Mouse (Mus musculus) forebrain, embryonic 13.5 days (tissue): ENCODE results near the gene Kcnk3. TPM values are rescaled to one million over a fixed set of nuclear protein-coding genes. Genes with fewer than 3 reads are reported as not detected.
A peak's percentile ranks its signal among the peaks of the same experiment; 100 is the strongest.

Source experiments
- ATAC-seq: fragments of 200-750 bp; cut with Nextera tagmentation; 2 replicates; pipeline ENCODE4 v1.8.0; 2017
- H3K27ac ChIP-seq: fragments of 300-500 bp; sonication (generic); 2 replicates; pipeline ENCODE4 v1.5.1; 2015; ENCODE audit warnings: inconsistent platforms, mild to moderate bottlenecking, moderate library complexity
- H3K27me3 ChIP-seq: fragments of 300-500 bp; sonication (generic); 2 replicates; pipeline ENCODE4 v1.6.1; 2015; ENCODE audit warnings: mild to moderate bottlenecking, inconsistent platforms
- H3K36me3 ChIP-seq: fragments of 300-500 bp; sonication (generic); 2 replicates; pipeline ENCODE4 v1.6.1; 2015; ENCODE audit warnings: mild to moderate bottlenecking, inconsistent platforms; ENCODE audit not compliant: poor library complexity, severe bottlenecking
- H3K4me1 ChIP-seq: fragments of 300-500 bp; sonication (generic); 2 replicates; pipeline ENCODE4 v1.6.1; 2015; ENCODE audit warnings: inconsistent platforms
- H3K4me2 ChIP-seq: fragments of 300-500 bp; sonication (generic); 2 replicates; pipeline ENCODE4 v1.6.1; 2015; ENCODE audit warnings: inconsistent platforms, mild to moderate bottlenecking, moderate library complexity
- H3K4me3 ChIP-seq: fragments of 300-500 bp; sonication (generic); 2 replicates; pipeline ENCODE4 v1.5.1; 2015; ENCODE audit warnings: mild to moderate bottlenecking, inconsistent platforms
- H3K9ac ChIP-seq: fragments of 300-500 bp; sonication (generic); 2 replicates; pipeline ENCODE4 v1.6.1; 2015; ENCODE audit warnings: mild to moderate bottlenecking, inconsistent platforms
- H3K9me3 ChIP-seq: fragments of 300-500 bp; sonication (generic); replicated peaks from 2 replicates; pipeline ENCODE4 v1.6.1; 2016; ENCODE audit warnings: inconsistent platforms
- WGBS: fragments of 180-500 bp; shearing (Covaris S2); methylation state at CpG from one replicate; pipeline ENCODE4 v1.1.7; 2015; 5-methylcytosine and 5-hydroxymethylcytosine counted together
- polyA plus RNA-seq: library from polyadenylated mRNA; unstranded; fragments of >200 nt; fragmentation: Nextera tagmentation; extraction: Ambion mirVana; gene quantifications from 2 replicates; pipeline ENCODE4 v1.2.1, GENCODE M21; 2015

Gene Kcnk3
- polyA plus RNA-seq: 1.0 TPM in 2 replicates

GRCm38 (mm10) chr5:30587681-30588300 is at the start of gene Kcnk3:
Gene Kcnk3 (plus strand): TSS chr5:30588170.
- Histone ChIP-seq H3K27me3 (peaks cover 70% of the 10 kb centered on the region), H3K36me3 (no peaks in the 10 kb centered on the region), H3K27ac (no peak within 1 kb of the TSS; the same call in 1 of the 2 replicates), H3K4me3 (peak within 1 kb of the TSS; percentile 53), H3K9me3 (no peaks in the 10 kb centered on the region), H3K9ac (peak within 1 kb of the TSS; percentile 71), H3K4me1 (peaks cover 8% of the 10 kb centered on the region), H3K4me2 (peak within 1 kb of the TSS; percentile 91)
- ATAC-seq: peak; percentile 72
- WGBS: 0% methylated on average over 9 of the region's 54 CpGs

GRCm38 (mm10) chr5:30545698-30546097 is 42.3 kb upstream of the Kcnk3 start, which contains the start of gene Cib4:
Gene Cib4 (minus strand): TSS chr5:30545836.
- 49% methylated on average over 2 of the region's 2 CpGs for WGBS
- no peak for ATAC-seq
- H3K4me1 ChIP-seq: 0 out of 2 replicates have a peak, but pooled peaks cover 5% of the 10 kb centered on the region

GRCm38 (mm10) chr5:30548681-30549080 is 39.3 kb upstream of the Kcnk3 start:
- 47% methylated on average over 2 of the region's 2 CpGs for WGBS

More at GRCm38 (mm10) chr5:30545698-30546097, 42.3 kb upstream of the Kcnk3 start, which contains the start of gene Cib4:
- H3K27ac ChIP-seq: no peak within 1 kb of the TSS
- H3K9me3 ChIP-seq: no peaks in the 10 kb centered on the region
- no peaks in the 10 kb centered on the region for H3K36me3 ChIP-seq
- H3K4me2 ChIP-seq: no peak within 1 kb of the TSS
- H3K27me3 ChIP-seq: no peaks in the 10 kb centered on the region
- H3K4me3 ChIP-seq: no peak within 1 kb of the TSS
- H3K9ac ChIP-seq: no peak within 1 kb of the TSS

GRCm38 (mm10) chr5:30550334-30551021 is 37.5 kb upstream of the Kcnk3 start:
- Histone ChIP-seq H3K27me3 (no peaks in the 10 kb centered on the region), H3K4me2 (no peak overlapping the region), H3K9ac (no peak overlapping the region), H3K4me1 (0 out of 2 replicates have a peak, but pooled peaks cover 5% of the 10 kb centered on the region), H3K27ac (no peak overlapping the region), H3K36me3 (no peaks in the 10 kb centered on the region), H3K4me3 (no peak overlapping the region), H3K9me3 (no peaks in the 10 kb centered on the region)
- peak; percentile 66; the same call in 1 of the 2 replicates for ATAC-seq
- WGBS: 60% methylated on average over 9 of the region's 9 CpGs

More at GRCm38 (mm10) chr5:30548681-30549080, 39.3 kb upstream of the Kcnk3 start:
- Histone ChIP-seq H3K9ac (no peak overlapping the region), H3K4me2 (no peak overlapping the region), H3K27me3 (no peaks in the 10 kb centered on the region), H3K9me3 (no peaks in the 10 kb centered on the region), H3K36me3 (no peaks in the 10 kb centered on the region), H3K4me3 (no peak overlapping the region), H3K4me1 (0 out of 2 replicates have a peak, but pooled peaks cover 5% of the 10 kb centered on the region), H3K27ac (no peak overlapping the region)
- no peak for ATAC-seq

GRCm38 (mm10) chr5:30551022-30551638 is 36.8 kb upstream of the Kcnk3 start:
- Histone ChIP-seq H3K9me3 (no peaks in the 10 kb centered on the region), H3K9ac (no peak overlapping the region), H3K27me3 (no peaks in the 10 kb centered on the region), H3K4me1 (0 out of 2 replicates have a peak, but pooled peaks cover 5% of the 10 kb centered on the region), H3K4me3 (no peak overlapping the region), H3K4me2 (no peak overlapping the region), H3K36me3 (no peaks in the 10 kb centered on the region), H3K27ac (no peak overlapping the region)
- 78% methylated on average over 8 of the region's 8 CpGs for WGBS
- ATAC-seq: no peak

GRCm38 (mm10) chr5:30552006-30552405 is 36.0 kb upstream of the Kcnk3 start:
- no peak overlapping the region for H3K27ac ChIP-seq
- no peak overlapping the region for H3K4me2 ChIP-seq
- no peaks in the 10 kb centered on the region for H3K27me3 ChIP-seq
- no peaks in the 10 kb centered on the region for H3K9me3 ChIP-seq
- H3K9ac ChIP-seq: no peak overlapping the region
- WGBS: 85% methylated on average over 6 of the region's 6 CpGs
- no peak for ATAC-seq
- no peak overlapping the region for H3K4me3 ChIP-seq
- H3K36me3 ChIP-seq: no peaks in the 10 kb centered on the region
- H3K4me1 ChIP-seq: 0 out of 2 replicates have a peak, but pooled peaks cover 5% of the 10 kb centered on the region

- Histone ChIP-seq H3K27ac (no peak overlapping the region), H3K36me3 (no peaks in the 10 kb centered on the region), H3K9me3 (no peaks in the 10 kb centered on the region), H3K27me3 (0 out of 2 replicates have a peak, but pooled peaks cover 4% of the 10 kb centered on the region), H3K4me2 (no peak overlapping the region), H3K4me1 (0 out of 2 replicates have a peak, but pooled peaks cover 5% of the 10 kb centered on the region), H3K9ac (no peak overlapping the region), H3K4me3 (no peak overlapping the region)
- ATAC-seq: no peak
- 92% methylated on average over 13 of the region's 13 CpGs for WGBS
These were observed 34.0 kb upstream of the Kcnk3 start for GRCm38 (mm10) chr5:30553936-30554335.

GRCm38 (mm10) chr5:30554981-30555380 is 33.0 kb upstream of the Kcnk3 start:
- Histone ChIP-seq H3K27ac (no peak overlapping the region), H3K9me3 (no peaks in the 10 kb centered on the region), H3K4me3 (no peak overlapping the region), H3K36me3 (no peaks in the 10 kb centered on the region), H3K27me3 (0 out of 2 replicates have a peak, but pooled peaks cover 5% of the 10 kb centered on the region), H3K9ac (no peak overlapping the region), H3K4me2 (no peak overlapping the region), H3K4me1 (0 out of 2 replicates have a peak, but pooled peaks cover 5% of the 10 kb centered on the region)
- WGBS: 78% methylated on average over 8 of the region's 8 CpGs
- ATAC-seq: no peak

GRCm38 (mm10) chr5:30556284-30556683 is 31.7 kb upstream of the Kcnk3 start:
- no peak overlapping the region for H3K4me2 ChIP-seq
- H3K9ac ChIP-seq: no peak overlapping the region
- 0 out of 2 replicates have a peak, but pooled peaks cover 5% of the 10 kb centered on the region for H3K27me3 ChIP-seq
- no peak for ATAC-seq
- 85% methylated on average over 3 of the region's 3 CpGs for WGBS
- no peaks in the 10 kb centered on the region for H3K36me3 ChIP-seq
- no peaks in the 10 kb centered on the region for H3K9me3 ChIP-seq
- H3K4me1 ChIP-seq: no peaks in the 10 kb centered on the region
- no peak overlapping the region for H3K27ac ChIP-seq
- no peak overlapping the region for H3K4me3 ChIP-seq

GRCm38 (mm10) chr5:30559421-30559820 is 28.5 kb upstream of the Kcnk3 start:
- Histone ChIP-seq H3K4me3 (no peak overlapping the region), H3K36me3 (no peaks in the 10 kb centered on the region), H3K4me1 (no peaks in the 10 kb centered on the region), H3K27me3 (0 out of 2 replicates have a peak, but pooled peaks cover 5% of the 10 kb centered on the region), H3K9me3 (peaks cover 4% of the 10 kb centered on the region; the same call in 1 of the 2 replicates), H3K9ac (no peak overlapping the region), H3K4me2 (no peak overlapping the region), H3K27ac (no peak overlapping the region)
- ATAC-seq: no peak
- 88% methylated on average over 3 of the region's 3 CpGs for WGBS

GRCm38 (mm10) chr5:30559986-30560493 is 27.9 kb upstream of the Kcnk3 start:
- Histone ChIP-seq H3K27ac (no peak overlapping the region), H3K27me3 (0 out of 2 replicates have a peak, but pooled peaks cover 5% of the 10 kb centered on the region), H3K4me2 (no peak overlapping the region), H3K4me3 (no peak overlapping the region), H3K4me1 (no peaks in the 10 kb centered on the region), H3K9ac (no peak overlapping the region), H3K36me3 (no peaks in the 10 kb centered on the region), H3K9me3 (peaks cover 4% of the 10 kb centered on the region; the same call in 1 of the 2 replicates)
- ATAC-seq: no peak
- 31% methylated on average over 3 of the region's 3 CpGs for WGBS
